Mouse (Mus musculus) Muller cell, postnatal 12 days (primary cell): ENCODE measurements around the gene Dmrtc1b.
"Not testable (repeated sequence)": the region's sequence is repeated elsewhere in the genome, so short reads cannot be mapped to it uniquely, and the experiment has no call there.

ENCODE experiments used
- DNase-seq: peaks from one replicate; pipeline ENCODE4 v3.0.0-alpha.2; 2015; ENCODE audit errors: inconsistent ontology term

Gene Dmrtc1b

GRCm38 (mm10) chrX:102707535-102707934 is at the start of gene Dmrtc1b, which contains the start of gene Gm9112:
Gene Dmrtc1b (plus strand): TSS chrX:102707865.
Gene Gm9112 (minus strand): TSS chrX:102707635.
- not testable (repeated sequence) for DNase-seq

- DNase-seq = no peak
Measured at GRCm38 (mm10) chrX:102660712-102661111, 47.0 kb upstream of the Dmrtc1b start.

GRCm38 (mm10) chrX:102666641-102667040 is 41.0 kb upstream of the Dmrtc1b start:
- peak; percentile 67 for DNase-seq

- DNase-seq = not testable (repeated sequence)
Measured at GRCm38 (mm10) chrX:102684706-102685105, 23.0 kb upstream of the Dmrtc1b start.

- not testable (repeated sequence) for DNase-seq
Measured at GRCm38 (mm10) chrX:102686872-102687271, 20.8 kb upstream of the Dmrtc1b start, which contains the start of gene Gm3880. Gene Gm3880 (minus strand): TSS chrX:102686972.

- not testable (repeated sequence) for DNase-seq
Measured at GRCm38 (mm10) chrX:102689252-102689651, 18.4 kb upstream of the Dmrtc1b start.

- DNase-seq = peak; percentile 3
Measured at GRCm38 (mm10) chrX:102700636-102701035, 7.0 kb upstream of the Dmrtc1b start.

- not testable (repeated sequence) for DNase-seq
Measured at GRCm38 (mm10) chrX:102724226-102724625, 16.6 kb downstream of the Dmrtc1b start.
